Mouse (Mus musculus) heart, postnatal 14 days (tissue): ENCODE results near the gene Fcf1. TPM values are rescaled to one million over a fixed set of nuclear protein-coding genes. Genes with fewer than 3 reads are reported as not detected.

Experiments
- DNase-seq, 2 experiments: peaks; one replicate each; pipeline ENCODE4 v3.0.0; 2021 to 2022
- intact Hi-C: fragments of 180-260 bp; cut with DNase I; formaldehyde crosslinking; loops from one replicate; pipeline ENCODE4 v1.15.1; 2025
- total RNA-seq, 2 experiments: library from RNA; stranded (reverse); gene quantifications; 2 replicates each; pipeline ENCODE4 v1.2.3; 2021

The Fcf1 gene
- total RNA-seq, 2 experiments from 2014 or later, result 30.1 to 37.1 TPM

DNA sequence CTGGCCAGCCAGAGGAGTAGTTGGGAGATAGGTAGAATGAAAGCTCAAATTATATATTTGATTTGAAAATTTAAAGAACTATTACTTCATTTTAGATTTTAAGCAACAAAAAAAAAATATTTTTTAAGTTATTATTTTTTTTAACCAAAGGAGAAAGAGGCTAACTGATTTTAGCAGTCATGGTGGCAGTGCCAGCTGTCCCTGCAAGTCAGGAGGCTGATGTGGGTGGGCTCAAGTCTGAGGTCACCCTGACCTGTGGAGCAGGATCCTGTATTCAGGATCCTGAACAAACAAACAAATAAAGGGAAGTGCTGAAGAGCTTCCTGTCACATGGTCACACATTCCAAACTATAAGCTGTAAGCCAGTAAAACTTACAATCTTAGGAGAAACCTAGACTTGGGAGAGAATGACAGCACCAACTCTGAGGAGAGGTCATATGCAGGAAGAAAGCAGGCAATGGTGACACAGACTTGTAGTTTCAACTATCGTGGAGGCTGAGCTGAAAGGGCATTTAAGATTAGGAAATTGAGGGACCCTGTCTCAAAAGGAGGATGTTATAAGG, 11.8 kb upstream of the Fcf1 start:
- DNase-seq, result no peak
- intact Hi-C loops, result no loop called here

DNA sequence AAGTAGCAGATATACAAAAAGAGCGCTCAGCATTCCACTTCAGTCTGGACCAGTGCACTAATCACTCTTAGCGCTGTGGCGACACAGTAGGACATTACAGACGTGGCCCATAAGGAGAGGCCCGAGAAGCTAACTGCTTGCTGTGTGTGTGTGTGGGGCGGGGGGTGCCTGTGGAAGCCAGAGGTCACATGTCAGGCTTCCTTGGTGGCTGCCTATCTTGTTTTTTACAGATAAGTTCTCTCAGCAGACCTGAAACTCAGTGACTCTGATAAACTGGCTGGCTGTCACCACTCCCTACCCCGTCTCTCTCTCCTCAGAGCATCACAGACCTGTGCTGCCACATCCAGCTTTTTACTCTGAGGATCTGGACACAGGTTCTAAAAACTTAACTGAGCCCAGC, 8.1 kb upstream of the Fcf1 start:
- intact Hi-C loops, result loop anchor here (10.0 kb wide), 1 partner anchor 178 kb away; no protein-coding TSS in a partner anchor
- DNase-seq, result no peak

DNA sequence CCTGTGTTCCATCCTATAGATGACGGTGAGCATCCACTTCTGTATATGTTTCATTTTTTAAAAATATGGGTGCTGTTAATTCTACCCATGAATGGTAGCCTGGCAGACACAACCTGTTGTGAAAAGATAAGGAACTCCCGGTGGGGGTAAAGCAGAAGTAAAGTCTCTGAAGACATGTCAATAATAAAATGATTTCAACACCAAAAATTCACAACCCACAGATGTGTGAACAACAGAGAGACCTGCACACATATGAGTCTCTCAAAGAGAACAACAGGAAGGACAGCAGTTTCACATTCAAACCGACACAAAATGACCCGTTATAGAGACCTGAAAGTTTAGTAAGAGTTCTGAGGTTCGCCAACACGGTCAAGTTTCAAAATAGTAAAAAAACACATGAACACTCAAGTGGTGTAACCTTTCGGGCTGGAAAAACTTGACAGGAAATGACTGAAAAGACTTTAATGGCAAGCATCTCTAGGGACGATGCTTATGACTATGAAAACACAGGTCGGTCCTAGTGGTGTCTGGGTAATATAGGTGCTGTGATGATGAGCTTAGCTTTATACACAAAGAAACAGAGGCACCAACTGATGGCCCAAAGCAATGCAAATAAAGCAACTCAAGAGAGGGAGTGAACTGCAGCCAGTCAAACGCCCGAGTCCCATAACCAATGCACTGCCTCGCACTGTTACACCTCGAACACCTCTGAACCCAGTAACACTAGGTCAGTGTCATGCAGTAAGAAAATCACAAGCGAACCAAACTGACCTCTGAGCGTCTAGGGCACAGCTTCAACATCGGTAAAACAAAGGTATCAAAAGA, 1.7 kb upstream of the Fcf1 start:
- intact Hi-C loops, result loop anchor here (10.0 kb wide), 1 partner anchor 184 kb away; no protein-coding TSS in a partner anchor
- DNase-seq, result no peak

DNA sequence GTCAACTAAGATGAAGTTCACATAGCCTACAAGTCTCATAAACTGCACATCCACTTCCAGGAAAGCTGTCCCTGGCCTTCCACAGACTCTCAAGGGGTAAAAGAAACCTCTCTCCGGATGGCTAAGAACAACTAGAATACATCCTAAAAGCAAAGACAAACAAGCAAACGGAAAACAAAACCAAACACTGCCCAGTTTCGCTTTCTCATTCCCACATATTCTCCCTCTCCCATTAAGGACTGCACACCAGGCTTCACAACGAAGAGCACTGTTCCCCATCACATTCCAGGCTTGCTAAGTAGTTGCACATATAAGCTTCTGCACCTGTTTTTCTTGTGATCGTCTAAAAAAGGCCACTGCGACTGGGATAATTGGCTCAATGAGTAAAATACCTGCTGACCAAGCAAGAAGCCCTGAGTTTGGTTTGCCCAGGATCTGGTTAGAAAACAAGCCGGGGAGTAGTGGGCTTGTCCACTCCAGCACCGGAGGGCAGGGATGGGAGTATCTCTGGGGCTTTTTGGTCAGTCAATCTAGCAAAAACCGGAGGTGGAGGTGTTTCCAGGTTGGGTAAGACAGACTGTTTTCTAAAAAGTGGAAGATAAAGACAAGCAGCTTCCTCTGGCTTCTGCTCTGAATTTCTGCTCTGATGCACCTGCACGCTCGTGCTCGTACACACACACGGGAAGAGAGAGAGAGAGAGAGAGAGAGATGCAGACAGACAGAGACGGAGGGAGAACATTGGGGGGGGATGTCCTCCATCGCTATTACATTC, 855 bp upstream of the Fcf1 start:
- no peak for DNase-seq
- intact Hi-C loops, result loop anchor here (10.0 kb wide), 1 partner anchor 185 kb away; no protein-coding TSS in a partner anchor

DNA sequence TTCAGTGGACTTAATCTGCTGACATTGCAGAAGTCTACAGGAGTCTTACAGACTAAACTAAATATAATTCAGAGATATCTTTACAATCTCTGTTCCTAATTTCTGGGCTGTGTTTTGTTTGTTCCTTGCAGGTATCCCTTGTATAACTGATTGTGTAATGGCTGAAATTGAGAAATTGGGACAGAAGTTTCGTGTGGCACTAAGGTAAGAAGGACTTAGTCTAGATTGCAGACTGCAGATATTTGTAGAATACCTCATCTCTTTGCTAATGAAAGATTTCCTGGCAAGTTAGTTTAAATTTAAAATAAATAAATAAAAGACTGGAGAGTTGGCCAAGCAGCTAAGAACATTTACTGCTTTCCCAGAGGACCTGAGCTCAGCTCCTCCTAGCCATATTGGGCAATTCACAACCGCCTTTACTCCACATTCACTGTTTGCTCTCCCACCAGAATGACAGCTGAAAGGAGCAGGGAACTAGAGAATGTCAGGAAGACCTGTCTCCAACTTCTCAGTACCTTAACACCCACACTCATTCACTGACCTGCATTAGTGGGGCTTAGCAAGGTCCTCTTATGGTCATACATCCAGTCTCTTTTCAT, 8.7 kb downstream of the Fcf1 start:
- no peak for DNase-seq
- intact Hi-C loops, result no loop called here

DNA sequence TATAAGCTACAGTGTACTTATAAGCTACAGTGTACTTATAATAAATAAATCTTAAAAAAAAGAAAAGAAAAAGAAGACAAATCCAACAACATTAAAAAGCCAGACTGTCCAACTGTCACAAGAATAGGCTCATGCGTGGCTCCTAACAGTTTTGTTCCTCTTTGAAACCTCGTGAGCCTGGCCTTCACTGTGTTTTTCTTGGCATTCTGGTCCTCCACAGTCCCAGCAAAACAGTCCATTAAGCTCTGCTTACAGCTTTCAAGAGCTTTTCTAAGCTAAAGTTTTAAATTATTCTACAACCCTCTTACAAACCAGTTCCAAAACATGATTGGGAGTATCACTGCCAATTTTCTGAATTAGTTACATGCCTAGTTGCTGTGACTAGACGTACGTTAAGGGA, 18.8 kb downstream of the Fcf1 start:
- intact Hi-C loops, result no loop called here
- DNase-seq, result peak in 1 of 2 experiments; percentile 14

DNA sequence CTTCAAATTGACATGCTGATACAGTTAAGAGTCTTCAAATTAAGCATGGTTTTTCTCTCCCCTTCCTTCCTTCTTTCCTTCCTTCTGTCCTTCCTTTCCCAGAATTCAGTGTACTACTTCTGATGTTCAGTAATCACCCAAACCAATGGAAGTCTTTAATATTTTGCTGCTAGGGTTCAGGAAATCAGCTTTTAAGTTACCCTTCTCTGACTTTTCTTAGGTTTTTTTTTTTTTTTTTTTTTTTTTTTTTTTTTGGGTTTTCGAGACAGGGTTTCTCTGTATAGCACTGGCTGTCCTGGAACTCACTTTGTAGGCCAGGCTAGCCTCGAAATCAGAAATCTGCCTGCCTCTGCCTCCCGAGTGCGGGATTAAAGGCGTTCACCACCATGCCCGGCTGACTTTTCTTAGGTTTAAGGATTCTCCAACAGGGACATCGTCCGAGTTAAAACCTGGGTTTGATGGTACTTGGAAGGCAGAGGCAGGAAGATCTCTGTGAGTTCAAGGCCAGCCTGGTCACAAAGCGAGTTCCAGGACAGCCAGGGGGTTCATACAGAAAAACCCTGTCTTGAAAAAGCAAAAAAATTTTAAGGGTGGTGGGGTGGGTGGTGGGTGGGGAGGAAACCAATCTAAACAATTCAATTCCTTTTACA, 24.5 kb downstream of the Fcf1 start:
- intact Hi-C loops, result no loop called here
- no peak for DNase-seq

DNA sequence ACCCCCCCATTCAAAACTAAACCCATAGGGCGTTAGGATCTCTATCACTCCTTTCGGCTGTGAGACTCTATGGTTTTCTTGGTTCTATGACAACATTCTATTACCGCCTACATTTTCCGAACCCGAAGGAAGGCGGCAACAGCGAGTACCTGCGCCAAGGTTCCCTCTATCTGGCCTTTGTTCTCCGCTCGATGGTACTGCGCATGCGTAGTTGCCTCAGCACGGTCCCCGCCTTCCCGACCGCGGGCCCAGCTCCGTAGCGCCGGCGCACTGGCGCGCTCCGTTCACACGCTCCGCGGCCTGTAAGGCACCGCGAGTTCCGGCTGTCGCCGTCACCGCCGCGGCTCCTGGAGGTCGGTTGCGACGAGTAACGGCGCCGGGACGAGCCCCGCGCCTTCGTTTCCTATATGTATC, 25.4 kb downstream of the Fcf1 start, which contains the start of gene Ylpm1:
TSS of gene Ylpm1 (plus strand) at position 239 of the 414 bp plus-strand sequence.
- intact Hi-C loops, result no loop called here
- DNase-seq, result peak; percentile 98

DNA sequence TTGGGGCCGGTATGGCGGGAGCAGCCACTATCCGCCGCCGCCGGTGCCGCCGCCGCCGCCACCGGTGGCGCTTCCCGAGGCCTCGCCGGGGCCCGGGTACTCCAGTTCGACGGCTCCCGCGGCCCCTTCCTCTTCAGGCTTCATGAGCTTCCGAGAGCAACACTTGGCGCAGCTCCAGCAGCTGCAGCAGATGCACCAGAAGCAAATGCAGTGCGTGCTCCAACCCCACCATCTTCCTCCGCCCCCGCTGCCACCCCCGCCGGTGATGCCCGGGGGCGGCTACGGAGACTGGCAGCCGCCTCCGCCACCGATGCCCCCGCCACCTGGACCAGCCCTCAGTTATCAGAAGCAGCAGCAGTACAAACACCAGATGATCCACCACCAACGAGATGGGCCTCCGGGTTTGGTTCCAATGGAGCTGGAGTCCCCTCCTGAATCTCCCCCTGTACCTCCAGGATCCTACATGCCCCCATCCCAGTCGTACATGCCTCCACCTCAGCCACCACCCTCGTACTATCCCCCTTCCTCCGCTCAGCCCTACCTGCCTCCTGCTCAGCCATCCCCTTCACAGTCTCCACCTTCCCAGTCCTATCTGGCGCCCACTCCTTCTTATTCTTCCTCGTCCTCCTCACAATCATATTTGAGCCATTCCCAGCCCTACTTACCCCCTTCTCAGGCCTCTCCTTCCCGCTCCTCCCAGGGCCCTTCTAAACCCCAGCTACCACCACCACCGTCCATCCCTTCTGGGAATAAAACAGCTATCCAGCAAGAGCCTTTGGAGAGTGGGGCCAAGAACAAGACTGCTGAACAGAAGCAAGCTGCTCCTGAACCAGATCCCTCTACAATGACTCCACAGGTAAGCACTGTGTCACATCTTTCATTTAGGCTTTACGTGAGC, 26.1 kb downstream of the Fcf1 start:
- intact Hi-C loops, result no loop called here
- peak in 1 of 2 experiments; percentile 54 for DNase-seq

DNA sequence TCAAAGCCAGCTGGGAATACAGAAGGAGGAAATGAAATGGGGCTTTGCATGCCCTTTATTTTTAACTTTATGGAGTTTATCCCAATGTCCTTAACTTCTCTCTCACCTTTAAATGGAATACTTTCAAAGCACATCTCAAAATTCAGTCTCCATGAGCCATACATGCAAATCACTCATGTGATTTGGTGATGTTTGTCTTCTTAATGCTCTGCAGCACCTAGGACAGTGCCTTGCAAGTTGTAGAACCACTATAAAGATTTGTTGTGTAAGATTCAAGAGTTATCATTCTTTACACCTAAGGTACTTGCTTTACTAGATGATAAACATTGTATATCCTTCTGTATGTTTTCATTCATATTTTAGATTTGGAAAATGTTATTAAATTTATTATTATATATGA, 28.4 kb downstream of the Fcf1 start:
- intact Hi-C loops, result no loop called here
- no peak for DNase-seq

DNA sequence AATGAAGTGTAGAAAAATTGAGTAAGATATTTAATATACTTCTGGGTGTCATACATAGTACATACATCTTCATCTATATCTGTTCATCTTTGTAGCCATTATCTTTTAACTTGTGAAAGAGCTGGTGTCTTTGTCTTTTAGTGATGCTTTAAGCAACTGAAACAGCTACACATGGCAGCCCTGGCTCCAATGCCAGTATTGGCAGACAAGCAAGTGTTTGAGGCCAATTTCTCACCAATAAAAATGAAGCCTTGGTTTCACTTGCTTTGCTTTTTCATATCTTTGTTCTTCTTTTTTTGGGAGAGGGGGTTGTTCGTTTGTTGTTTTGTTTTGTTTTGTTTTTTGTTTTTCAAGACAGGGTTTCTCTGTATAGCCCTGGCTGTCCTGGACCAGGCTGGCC, 35.5 kb downstream of the Fcf1 start:
- intact Hi-C loops, result no loop called here
- no peak for DNase-seq

DNA sequence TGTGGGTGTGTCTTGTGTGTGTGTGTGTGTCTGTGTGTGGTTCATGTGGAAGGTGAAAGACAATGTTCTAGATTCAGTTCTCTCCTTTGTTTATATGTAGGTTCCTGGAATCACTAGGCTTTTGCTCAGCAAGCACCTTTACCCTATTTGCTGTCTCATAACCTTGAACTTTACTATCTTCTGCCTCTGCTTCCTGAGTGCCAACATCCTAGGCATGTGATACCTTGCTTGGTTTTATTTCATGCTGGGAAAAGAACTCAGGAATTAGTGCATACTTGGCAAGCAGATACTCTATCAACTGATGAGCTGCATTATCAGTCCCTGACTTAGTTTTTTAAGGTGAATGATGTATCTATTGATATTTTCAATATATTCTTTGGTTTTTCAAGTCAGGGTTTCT, 36.3 kb downstream of the Fcf1 start:
- DNase-seq, result no peak
- intact Hi-C loops, result no loop called here

DNA sequence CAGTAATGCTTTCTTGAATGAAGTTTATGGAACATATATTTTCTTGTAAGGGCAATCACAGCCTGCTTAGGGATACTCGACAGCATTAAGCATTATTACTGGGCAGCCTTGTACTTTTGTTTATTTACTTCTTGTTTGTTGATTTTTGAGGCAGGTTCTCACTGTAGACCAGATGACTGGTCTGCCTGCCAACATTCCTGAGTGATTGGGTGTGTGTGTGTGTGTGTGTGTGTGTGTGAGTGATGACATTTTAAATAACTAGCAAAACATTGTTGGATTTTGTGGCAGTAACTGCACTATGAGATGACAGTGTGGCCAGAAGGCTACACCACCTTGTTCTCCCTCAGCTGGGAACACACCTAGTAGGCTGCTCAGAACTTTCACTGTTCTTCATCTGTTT, 39.1 kb downstream of the Fcf1 start:
- peak in 1 of 2 experiments; percentile 13 for DNase-seq
- intact Hi-C loops, result no loop called here

DNA sequence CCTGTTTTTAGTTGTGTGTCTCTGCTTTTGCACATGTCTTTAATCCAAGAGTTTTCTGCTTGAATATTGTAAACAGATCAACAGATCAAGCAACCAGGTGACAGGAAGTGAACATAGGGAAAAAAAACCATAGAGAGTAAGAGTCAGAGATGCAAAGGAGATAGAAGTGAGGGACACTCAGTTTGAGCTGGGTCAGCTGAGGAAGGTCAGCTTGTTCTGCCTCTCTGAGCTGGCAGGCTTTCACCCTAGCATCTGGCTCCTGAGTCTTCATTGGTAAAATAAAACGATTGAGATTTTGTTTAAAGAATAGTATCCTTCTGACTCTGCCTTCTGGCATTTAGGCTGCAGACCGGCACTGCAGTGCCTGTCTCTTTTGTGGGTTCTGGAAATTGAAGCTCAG, 39.8 kb downstream of the Fcf1 start:
- intact Hi-C loops, result no loop called here
- no peak for DNase-seq

DNA sequence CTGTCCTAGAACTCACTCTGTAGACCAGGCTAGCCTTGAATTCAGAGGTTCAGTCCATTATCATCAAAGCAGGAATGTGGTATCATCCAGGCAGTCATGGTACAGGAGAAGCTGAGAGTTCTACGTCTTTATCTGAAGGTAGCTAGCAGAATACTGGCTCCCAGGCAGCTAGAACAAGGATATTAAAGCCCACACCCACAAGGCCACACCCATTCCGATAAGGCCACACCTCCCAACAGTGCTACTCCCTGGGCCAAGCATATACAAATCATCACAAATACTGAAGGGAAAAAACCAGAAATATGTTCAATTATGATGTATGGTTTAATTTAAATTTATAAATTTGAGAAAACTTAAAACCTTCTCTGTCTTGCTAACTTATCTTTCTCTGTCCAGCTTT, 41.5 kb downstream of the Fcf1 start:
- intact Hi-C loops, result no loop called here
- DNase-seq, result no peak

DNA sequence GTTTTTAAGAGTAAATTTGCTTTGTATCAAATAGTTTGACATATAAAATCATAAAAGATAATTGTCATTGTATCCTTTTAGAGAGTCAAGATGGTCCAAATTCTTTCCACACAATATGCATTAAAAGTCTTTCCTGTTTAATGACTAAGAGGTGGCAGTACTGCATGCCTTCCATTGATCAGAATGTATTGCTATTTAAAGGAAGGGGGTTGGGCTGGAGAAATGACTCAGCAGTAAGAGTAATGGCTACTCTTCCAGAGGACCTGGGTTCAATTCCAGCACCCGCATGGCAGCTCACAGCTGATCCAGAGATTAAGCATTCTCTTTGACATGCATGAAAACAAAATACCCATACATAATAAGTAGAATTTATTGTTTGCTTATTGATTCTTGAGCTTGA, 51.4 kb downstream of the Fcf1 start:
- intact Hi-C loops, result no loop called here
- no peak for DNase-seq

DNA sequence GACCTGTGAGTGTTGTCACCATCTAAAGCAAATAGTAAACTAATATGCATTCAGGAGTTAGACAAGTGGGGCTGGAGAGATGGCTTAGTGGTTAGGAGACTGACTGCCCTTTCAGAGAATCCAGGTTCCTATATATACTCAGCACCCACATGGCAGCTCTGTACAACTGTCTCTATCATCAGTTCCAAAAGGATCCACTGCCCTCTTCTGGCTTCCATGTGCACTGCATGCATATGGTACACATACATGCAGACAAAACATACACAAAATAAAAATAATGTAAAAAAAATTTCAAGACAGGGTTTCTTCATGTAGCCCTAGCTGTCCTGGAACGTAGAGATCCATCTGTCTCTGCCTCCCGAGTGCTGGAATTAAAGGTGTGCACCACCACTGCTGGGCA, 62.0 kb downstream of the Fcf1 start:
- peak; percentile 7 to 32 for DNase-seq
- intact Hi-C loops, result loop anchor here (5.0 to 10.0 kb wide), 2 partner anchors 160 to 248 kb away; no protein-coding TSS in a partner anchor
